Mouse (Mus musculus) right cerebral cortex, postnatal 4 days (tissue): Measurements from ENCODE around the gene Ces1g.

Source experiments
- DNase-seq: peaks from one replicate; pipeline ENCODE4 v3.0.0-alpha.2; 2022

Gene Ces1g

GRCm38 (mm10) chr8:93337207-93337606 is at the start of gene Ces1g:
Ces1g (minus strand) TSS chr8:93337308.
- no peak for DNase-seq

- no peak for DNase-seq
Observed at GRCm38 (mm10) chr8:93379625-93380024, 42.5 kb upstream of the Ces1g start, which contains the start of gene Ces1h. Ces1h (minus strand) TSS chr8:93379725.

GRCm38 (mm10) chr8:93369481-93369880 is 32.4 kb upstream of the Ces1g start:
- DNase-seq = no peak

GRCm38 (mm10) chr8:93360113-93360512 is 23.0 kb upstream of the Ces1g start:
- no peak for DNase-seq

GRCm38 (mm10) chr8:93339531-93339930 is 2.4 kb upstream of the Ces1g start:
- DNase-seq = no peak

GRCm38 (mm10) chr8:93332703-93333102 is 4.4 kb downstream of the Ces1g start:
- DNase-seq = no peak

- no peak for DNase-seq
Observed at GRCm38 (mm10) chr8:93331151-93331550, 6.0 kb downstream of the Ces1g start.

- DNase-seq = no peak
Observed at GRCm38 (mm10) chr8:93325123-93325522, 12.0 kb downstream of the Ces1g start.

GRCm38 (mm10) chr8:93317031-93317430 is 20.1 kb downstream of the Ces1g start:
- no peak for DNase-seq

- DNase-seq = no peak
Observed at GRCm38 (mm10) chr8:93315557-93315956, 21.6 kb downstream of the Ces1g start.

GRCm38 (mm10) chr8:93283896-93284295 is 53.2 kb downstream of the Ces1g start:
- no peak for DNase-seq

GRCm38 (mm10) chr8:93282349-93282748 is 54.8 kb downstream of the Ces1g start:
- no peak for DNase-seq

- DNase-seq = no peak
Observed at GRCm38 (mm10) chr8:93279556-93279955, 57.6 kb downstream of the Ces1g start, which contains the start of gene Ces1f. Ces1f (minus strand) TSS chr8:93279747.

- DNase-seq = no peak
Observed at GRCm38 (mm10) chr8:93278176-93278805, 58.8 kb downstream of the Ces1g start.

GRCm38 (mm10) chr8:93274609-93275008 is 62.5 kb downstream of the Ces1g start:
- DNase-seq = no peak

GRCm38 (mm10) chr8:93273321-93273720 is 63.8 kb downstream of the Ces1g start:
- DNase-seq = no peak

GRCm38 (mm10) chr8:93272686-93273085 is 64.4 kb downstream of the Ces1g start:
- DNase-seq = no peak

- DNase-seq = no peak
Observed at GRCm38 (mm10) chr8:93261436-93261835, 75.7 kb downstream of the Ces1g start.

GRCm38 (mm10) chr8:93252400-93252925 is 84.6 kb downstream of the Ces1g start:
- DNase-seq = no peak
